Mouse (Mus musculus): ENCODE measurements at regions not wholly inside any gene's neighbourhood (a gene's known extent, or its start where the extent isn't known, plus 50 kb on each side); places are given as distances from the start of the nearest gene placed in this dataset.

DNA sequence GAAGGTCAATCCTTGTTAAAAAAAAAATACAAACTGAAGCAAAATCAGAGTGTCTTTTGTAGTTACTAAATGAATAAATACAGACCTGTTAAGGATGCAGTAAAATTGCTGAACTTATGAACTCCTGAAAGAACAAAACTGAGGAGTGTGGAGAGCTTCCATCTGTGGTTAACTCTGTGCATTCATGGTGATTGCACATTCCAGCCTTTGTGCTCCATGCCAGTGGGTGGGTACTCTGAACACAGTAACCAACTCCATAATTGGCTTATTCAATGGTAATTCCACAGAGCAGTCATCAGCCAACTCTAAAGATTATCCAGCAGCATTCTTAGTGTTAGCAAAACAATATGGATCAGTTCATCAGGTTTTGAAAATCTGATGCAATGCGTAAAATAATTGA lies 599.2 kb downstream of the Tns3 start:
- Histone ChIP-seq H3K9ac (ENCODE audit: low read length) (no peak overlapping the region), H3K4me2 (replicated peaks; ENCODE audit: low read depth) (no peak overlapping the region), H3K9me3 (ENCODE audit: control insufficient read depth, low read length) (no peaks in the 10 kb centered on the region), H3K4me1 (replicated peaks; ENCODE audit: control insufficient read depth, insufficient read depth) (no peaks in the 10 kb centered on the region), H3K4me3 (ENCODE audit: low read depth, low read length) (no peak overlapping the region), H3K27ac (replicated peaks) (no peak overlapping the region), H3K36me3 (ENCODE audit: control insufficient read depth, insufficient read depth, low read length) (no peaks in the 10 kb centered on the region), H3K27me3 (ENCODE audit: control insufficient read depth, insufficient read depth, low read length) (no peaks in the 10 kb centered on the region)
- 71% methylated on average over 1 of the region's 1 CpGs for WGBS
- ATAC-seq (ENCODE audit: low FRiP score, low TSS enrichment) (no peak), DNase-seq (ENCODE audit: low spot score) (no peak)
- TF ChIP-seq EP300 (optimal IDR thresholded peaks at IDR 0.05), result no peak
- TF ChIP-seq CTCF (IDR thresholded peaks at IDR 0.05; ENCODE audit: low read depth), result no peak

DNA sequence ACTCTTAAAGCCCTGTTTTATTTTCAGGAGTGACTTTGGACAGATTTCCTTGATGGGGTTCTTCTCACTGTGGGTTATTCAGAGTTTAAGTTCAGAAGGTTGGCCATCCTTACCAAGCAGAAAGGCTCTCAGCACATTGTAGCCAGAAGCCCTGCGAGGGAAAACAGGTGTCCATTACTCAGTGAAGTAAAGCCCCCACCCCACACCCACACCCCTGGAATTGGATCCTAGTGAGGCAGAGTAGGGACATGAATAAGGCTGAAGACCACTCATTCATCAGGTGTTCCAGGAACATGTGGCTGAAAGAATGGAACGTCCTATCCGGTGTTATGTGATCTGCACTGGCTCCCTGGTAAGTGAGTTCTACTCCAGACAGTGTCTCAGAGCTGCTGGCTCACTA lies 602.3 kb downstream of the Tns3 start:
- TF ChIP-seq CTCF (IDR thresholded peaks at IDR 0.05; ENCODE audit: low read depth) (no peak), EP300 (optimal IDR thresholded peaks at IDR 0.05) (no peak)
- 75% methylated on average over 3 of the region's 3 CpGs for WGBS
- H3K4me1 ChIP-seq (replicated peaks; ENCODE audit: control insufficient read depth, insufficient read depth), result no peaks in the 10 kb centered on the region
- H3K4me3 ChIP-seq (ENCODE audit: low read depth, low read length), result no peak overlapping the region
- no peak overlapping the region for H3K9ac ChIP-seq (ENCODE audit: low read length)
- no peak overlapping the region for H3K27ac ChIP-seq (replicated peaks)
- no peak overlapping the region for H3K4me2 ChIP-seq (replicated peaks; ENCODE audit: low read depth)
- no peaks in the 10 kb centered on the region for H3K9me3 ChIP-seq (ENCODE audit: control insufficient read depth, low read length)
- H3K36me3 ChIP-seq (ENCODE audit: control insufficient read depth, insufficient read depth, low read length), result no peaks in the 10 kb centered on the region
- DNase-seq (ENCODE audit: low spot score), result no peak
- no peaks in the 10 kb centered on the region for H3K27me3 ChIP-seq (ENCODE audit: control insufficient read depth, insufficient read depth, low read length)
- no peak for ATAC-seq (ENCODE audit: low FRiP score, low TSS enrichment)

DNA sequence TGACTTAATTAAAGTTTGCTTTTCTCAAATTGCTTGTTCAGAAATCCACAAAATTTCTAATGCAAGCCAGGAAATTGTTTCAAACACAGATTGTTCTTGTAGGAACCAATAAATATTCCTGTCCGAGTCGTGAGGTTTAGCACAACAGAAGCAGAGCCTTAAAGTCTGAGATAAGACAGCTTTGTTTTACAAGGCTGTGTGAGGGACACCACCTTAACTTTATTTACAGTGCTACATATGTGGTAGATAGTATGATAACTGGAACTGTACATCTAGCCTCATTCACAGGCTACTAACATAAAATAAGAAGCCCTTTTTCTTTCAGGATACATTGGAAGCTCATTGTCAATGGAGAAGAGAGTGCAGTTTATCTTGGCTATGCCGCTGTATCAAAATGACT lies 602.8 kb downstream of the Tns3 start:
- Histone ChIP-seq H3K4me3 (ENCODE audit: low read depth, low read length) (no peak overlapping the region), H3K9me3 (ENCODE audit: control insufficient read depth, low read length) (no peaks in the 10 kb centered on the region), H3K36me3 (ENCODE audit: control insufficient read depth, insufficient read depth, low read length) (no peaks in the 10 kb centered on the region), H3K27ac (replicated peaks) (no peak overlapping the region), H3K9ac (ENCODE audit: low read length) (no peak overlapping the region), H3K27me3 (ENCODE audit: control insufficient read depth, insufficient read depth, low read length) (no peaks in the 10 kb centered on the region), H3K4me2 (replicated peaks; ENCODE audit: low read depth) (no peak overlapping the region), H3K4me1 (replicated peaks; ENCODE audit: control insufficient read depth, insufficient read depth) (no peaks in the 10 kb centered on the region)
- ATAC-seq (ENCODE audit: low FRiP score, low TSS enrichment) (no peak), DNase-seq (ENCODE audit: low spot score) (no peak)
- no peak for TF ChIP-seq CTCF (IDR thresholded peaks at IDR 0.05; ENCODE audit: low read depth)
- TF ChIP-seq EP300 (optimal IDR thresholded peaks at IDR 0.05), result no peak
- 49% methylated on average over 3 of the region's 3 CpGs for WGBS

DNA sequence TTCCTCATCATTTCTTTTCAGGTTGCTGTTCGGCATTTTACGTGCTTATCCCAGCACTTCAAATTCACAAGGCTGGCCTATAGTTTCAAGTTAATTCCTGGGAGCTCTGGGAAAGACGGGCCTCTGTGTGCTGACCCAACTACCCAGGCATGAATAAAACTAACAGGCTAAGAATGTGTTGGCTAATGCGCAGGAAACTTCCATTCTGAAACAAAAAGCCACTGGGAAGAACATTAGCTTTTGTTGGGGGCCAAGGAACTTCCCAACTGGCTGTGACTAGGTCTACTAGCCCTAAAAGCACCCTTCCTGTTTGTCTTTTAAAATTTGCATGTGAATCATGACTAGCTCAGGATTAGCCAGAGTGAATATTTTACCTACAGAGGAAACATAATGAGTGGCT lies 612.8 kb downstream of the Tns3 start:
- no peaks in the 10 kb centered on the region for H3K36me3 ChIP-seq (ENCODE audit: control insufficient read depth, insufficient read depth, low read length)
- no peak overlapping the region for H3K4me3 ChIP-seq (ENCODE audit: low read depth, low read length)
- 57% methylated on average over 4 of the region's 4 CpGs for WGBS
- DNase-seq (ENCODE audit: low spot score), result no peak
- no peaks in the 10 kb centered on the region for H3K27me3 ChIP-seq (ENCODE audit: control insufficient read depth, insufficient read depth, low read length)
- no peak overlapping the region for H3K27ac ChIP-seq (replicated peaks)
- TF ChIP-seq EP300 (optimal IDR thresholded peaks at IDR 0.05) (no peak), CTCF (IDR thresholded peaks at IDR 0.05; ENCODE audit: low read depth) (no peak)
- H3K4me2 ChIP-seq (replicated peaks; ENCODE audit: low read depth), result no peak overlapping the region
- no peaks in the 10 kb centered on the region for H3K9me3 ChIP-seq (ENCODE audit: control insufficient read depth, low read length)
- H3K9ac ChIP-seq (ENCODE audit: low read length), result no peak overlapping the region
- H3K4me1 ChIP-seq (replicated peaks; ENCODE audit: control insufficient read depth, insufficient read depth), result no peaks in the 10 kb centered on the region
- no peak for ATAC-seq (ENCODE audit: low FRiP score, low TSS enrichment)

DNA sequence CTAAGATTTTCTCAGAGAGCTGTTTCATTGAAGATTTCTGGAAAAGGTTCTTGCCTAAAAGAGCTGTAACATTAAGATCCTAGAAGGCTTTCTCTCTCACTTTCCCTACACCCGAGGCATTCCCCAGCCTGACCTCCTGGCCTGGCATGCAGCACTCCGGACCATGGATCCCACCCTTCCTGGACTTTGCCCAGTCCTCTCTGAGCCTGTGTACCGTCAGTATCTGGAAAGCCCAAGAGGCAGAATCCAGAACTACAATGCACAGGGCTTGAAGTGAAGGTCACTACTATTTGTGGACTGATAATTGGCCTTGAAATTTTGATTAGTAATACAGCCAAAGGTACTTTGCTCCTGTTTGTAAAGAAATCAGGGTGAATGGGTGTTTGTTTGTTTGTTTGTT lies 619.2 kb downstream of the Tns3 start:
- Histone ChIP-seq H3K9me3 (ENCODE audit: control insufficient read depth, low read length) (no peaks in the 10 kb centered on the region), H3K9ac (ENCODE audit: low read length) (no peak overlapping the region), H3K27me3 (ENCODE audit: control insufficient read depth, insufficient read depth, low read length) (no peaks in the 10 kb centered on the region), H3K4me2 (replicated peaks; ENCODE audit: low read depth) (no peak overlapping the region), H3K27ac (replicated peaks) (no peak overlapping the region), H3K4me3 (ENCODE audit: low read depth, low read length) (no peak overlapping the region), H3K4me1 (replicated peaks; ENCODE audit: control insufficient read depth, insufficient read depth) (no peaks in the 10 kb centered on the region), H3K36me3 (ENCODE audit: control insufficient read depth, insufficient read depth, low read length) (no peaks in the 10 kb centered on the region)
- peak; percentile 36 for DNase-seq (ENCODE audit: low spot score)
- ATAC-seq (ENCODE audit: low FRiP score, low TSS enrichment), result peak; percentile 80
- TF ChIP-seq EP300 (optimal IDR thresholded peaks at IDR 0.05) (no peak), CTCF (IDR thresholded peaks at IDR 0.05; ENCODE audit: low read depth) (peak; percentile 24; the same call in 1 of the 2 replicates)
- 44% methylated on average over 3 of the region's 3 CpGs for WGBS

DNA sequence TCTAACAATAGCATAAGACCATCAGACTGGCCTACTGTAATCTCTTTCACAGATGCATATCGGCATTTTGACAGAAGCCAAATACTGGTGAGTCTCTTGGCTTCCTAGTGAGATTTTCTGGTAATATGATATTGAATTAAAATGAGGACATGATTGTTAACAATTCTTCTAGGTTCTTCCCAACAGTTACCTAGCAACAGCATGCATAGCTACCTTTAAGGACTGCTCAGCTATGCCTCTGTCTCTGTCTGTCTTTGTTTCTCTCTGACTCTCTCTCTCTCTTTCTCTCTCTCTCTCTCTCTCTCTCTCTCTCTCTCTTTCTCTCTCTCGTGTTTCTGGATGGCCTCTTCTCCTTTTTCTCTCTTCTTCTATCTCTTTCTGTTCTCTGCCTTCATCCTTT lies 634.2 kb downstream of the Tns3 start:
- no peak overlapping the region for H3K27ac ChIP-seq (replicated peaks)
- no peaks in the 10 kb centered on the region for H3K4me1 ChIP-seq (replicated peaks; ENCODE audit: control insufficient read depth, insufficient read depth)
- WGBS, result 59% methylated on average over 2 of the region's 2 CpGs
- ATAC-seq (ENCODE audit: low FRiP score, low TSS enrichment) (no peak), DNase-seq (ENCODE audit: low spot score) (no peak)
- H3K4me3 ChIP-seq (ENCODE audit: low read depth, low read length), result no peak overlapping the region
- H3K36me3 ChIP-seq (ENCODE audit: control insufficient read depth, insufficient read depth, low read length), result no peaks in the 10 kb centered on the region
- H3K27me3 ChIP-seq (ENCODE audit: control insufficient read depth, insufficient read depth, low read length), result no peaks in the 10 kb centered on the region
- H3K9me3 ChIP-seq (ENCODE audit: control insufficient read depth, low read length), result no peaks in the 10 kb centered on the region
- no peak overlapping the region for H3K9ac ChIP-seq (ENCODE audit: low read length)
- TF ChIP-seq CTCF (IDR thresholded peaks at IDR 0.05; ENCODE audit: low read depth) (no peak), EP300 (optimal IDR thresholded peaks at IDR 0.05) (no peak)
- no peak overlapping the region for H3K4me2 ChIP-seq (replicated peaks; ENCODE audit: low read depth)
